Mouse (Mus musculus) kidney, adult 2 months (tissue): ENCODE data around the gene Fbxw8. TPM values are rescaled to one million over a fixed set of nuclear protein-coding genes. Genes with fewer than 3 reads are reported as not detected.

Experiments used
- DNase-seq: peaks from one replicate; pipeline ENCODE4 v3.0.0; 2021
- H3K27ac ChIP-seq: fragments of 200-500 bp; 2 replicates; pipeline ENCODE4 v1.5.1; 2012; ENCODE audit warnings: low read depth, low read length, control low read depth, inconsistent platforms; ENCODE audit not compliant: insufficient read depth
- H3K27me3 ChIP-seq: fragments of 200-500 bp; replicated peaks from 2 replicates; pipeline ENCODE4 v1.6.1; 2012; ENCODE audit warnings: mild to moderate bottlenecking, moderate library complexity, low read length, inconsistent platforms; ENCODE audit not compliant: control insufficient read depth, insufficient read depth
- H3K36me3 ChIP-seq: fragments of 200-500 bp; 2 replicates; pipeline ENCODE4 v1.6.1; 2012; ENCODE audit warnings: mild to moderate bottlenecking, moderate library complexity, low read length, inconsistent platforms; ENCODE audit not compliant: control insufficient read depth, insufficient read depth
- H3K4me1 ChIP-seq: fragments of 200-500 bp; 2 replicates; pipeline ENCODE4 v1.6.1; 2011; ENCODE audit warnings: low read length; ENCODE audit not compliant: control insufficient read depth, insufficient read depth
- H3K4me3 ChIP-seq: fragments of 200-500 bp; 2 replicates; pipeline ENCODE4 v1.5.1; 2011; ENCODE audit warnings: mild to moderate bottlenecking, low read depth, low read length, control low read depth; ENCODE audit not compliant: insufficient read depth
- CTCF ChIP-seq: fragments of 200-500 bp; conservative IDR thresholded peaks from 2 replicates; pipeline ENCODE4 v1.5.1; 2011; ENCODE audit warnings: low read depth, mild to moderate bottlenecking, control low read depth, low read length, moderate library complexity, mixed read lengths; ENCODE audit not compliant: insufficient read depth, insufficient read length
- POLR2A ChIP-seq: fragments of 200-500 bp; IDR thresholded peaks from one replicate; pipeline ENCODE4 v1.6.1; 2011; ENCODE audit warnings: low read depth, low read length, control low read depth
- WGBS: fragments of 180-500 bp; shearing (Covaris S2); methylation state at CpG from one replicate; pipeline ENCODE4 v1.1.7; 2018; 5-methylcytosine and 5-hydroxymethylcytosine counted together
- polyA plus RNA-seq: library from polyadenylated mRNA; depleted of rRNA; stranded (reverse); fragments of >200 nt; gene quantifications from 2 replicates; pipeline ENCODE4 v1.2.3, GENCODE M21; 2012

The Fbxw8 gene
- polyA plus RNA-seq, 1 experiment: 60.8 TPM

DNA sequence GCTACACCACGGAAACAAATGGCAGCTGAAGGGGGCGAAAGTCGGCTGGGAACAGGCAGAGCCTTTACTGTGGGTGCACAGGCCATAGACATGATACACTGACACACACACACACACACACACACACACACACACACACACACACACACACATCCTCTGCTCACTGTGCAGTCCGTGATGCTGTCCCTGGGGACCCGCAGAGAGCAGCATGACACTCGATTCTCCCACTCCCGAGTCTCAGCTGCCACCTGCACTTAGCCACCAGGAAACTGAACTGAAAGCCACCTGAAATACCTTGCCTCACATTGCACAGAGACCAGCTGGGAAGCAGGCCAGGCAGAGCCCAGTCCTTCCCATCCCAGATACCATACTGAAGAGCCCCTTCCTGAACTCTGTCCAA, 70.0 kb downstream of the Fbxw8 start:
- no peak for TF ChIP-seq POLR2A
- TF ChIP-seq CTCF: no peak
- Histone ChIP-seq H3K27me3 (no peaks in the 10 kb centered on the region), H3K27ac (no peak overlapping the region), H3K4me1 (no peaks in the 10 kb centered on the region), H3K4me3 (no peak overlapping the region), H3K36me3 (no peaks in the 10 kb centered on the region)
- DNase-seq: no peak
- 80% methylated on average over 7 of the region's 7 CpGs for WGBS

DNA sequence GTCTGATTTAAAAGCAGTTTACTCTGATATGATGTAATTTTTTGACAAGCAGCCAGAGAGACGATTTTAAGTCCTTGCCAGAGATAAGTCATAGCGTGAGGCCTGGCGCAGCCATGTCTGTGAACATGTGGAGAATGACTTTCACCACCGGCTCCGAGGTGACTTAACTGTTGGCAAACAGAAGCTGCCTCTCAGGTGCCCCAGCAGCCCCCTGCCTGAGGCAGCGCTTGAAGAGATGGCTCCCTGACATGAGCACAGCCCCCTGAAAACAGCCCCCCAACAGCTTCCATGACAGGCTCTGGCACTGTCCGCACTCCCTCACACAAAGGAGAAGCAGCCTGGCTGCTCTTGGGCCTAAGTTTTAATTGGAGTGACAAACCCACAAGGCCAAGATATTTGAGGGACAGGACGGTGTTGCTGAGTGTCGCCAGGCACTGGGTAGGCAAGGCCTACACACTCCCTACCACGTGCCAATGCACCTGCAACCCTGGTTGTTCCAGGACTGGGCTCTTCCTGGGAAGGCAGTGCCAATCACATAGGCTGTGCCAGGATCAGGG, 71.0 kb downstream of the Fbxw8 start:
- Histone ChIP-seq H3K27me3 (no peaks in the 10 kb centered on the region), H3K4me1 (no peaks in the 10 kb centered on the region), H3K4me3 (no peak overlapping the region), H3K36me3 (no peaks in the 10 kb centered on the region), H3K27ac (no peak overlapping the region)
- no peak for DNase-seq
- WGBS: 74% methylated on average over 10 of the region's 10 CpGs
- TF ChIP-seq CTCF (no peak), POLR2A (no peak)

DNA sequence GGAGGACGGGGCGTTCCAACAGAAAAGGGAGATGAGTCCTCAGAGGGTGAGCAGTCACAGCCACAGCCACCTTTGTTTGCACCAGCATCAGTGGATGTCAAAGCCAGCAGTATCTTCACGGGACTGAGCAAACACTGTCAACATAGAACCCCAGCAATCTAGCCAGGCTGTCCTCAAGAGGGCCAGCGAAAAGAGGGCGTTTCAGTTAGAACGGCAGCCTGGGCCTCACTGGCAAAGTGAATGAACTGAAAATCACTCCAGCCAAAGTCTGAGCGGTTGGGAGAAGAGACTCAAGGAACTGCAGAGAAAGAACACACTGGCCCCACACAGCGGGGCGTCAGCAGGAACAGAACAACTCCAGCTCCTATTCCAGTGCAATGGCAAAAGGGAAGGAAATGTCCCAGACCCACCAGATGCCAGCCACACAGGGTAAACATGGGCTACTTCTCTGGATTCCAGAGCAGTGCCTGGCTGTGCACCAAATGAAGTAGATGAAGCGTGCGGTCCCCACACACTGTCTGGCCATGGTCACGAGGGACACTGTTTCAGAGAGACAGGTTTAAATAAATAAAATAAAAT, 72.1 kb downstream of the Fbxw8 start:
- H3K4me1 ChIP-seq: no peaks in the 10 kb centered on the region
- no peak overlapping the region for H3K4me3 ChIP-seq
- TF ChIP-seq CTCF (no peak), POLR2A (no peak)
- H3K27ac ChIP-seq: no peak overlapping the region
- H3K36me3 ChIP-seq: no peaks in the 10 kb centered on the region
- DNase-seq: no peak
- 67% methylated on average over 12 of the region's 12 CpGs for WGBS
- H3K27me3 ChIP-seq: no peaks in the 10 kb centered on the region

DNA sequence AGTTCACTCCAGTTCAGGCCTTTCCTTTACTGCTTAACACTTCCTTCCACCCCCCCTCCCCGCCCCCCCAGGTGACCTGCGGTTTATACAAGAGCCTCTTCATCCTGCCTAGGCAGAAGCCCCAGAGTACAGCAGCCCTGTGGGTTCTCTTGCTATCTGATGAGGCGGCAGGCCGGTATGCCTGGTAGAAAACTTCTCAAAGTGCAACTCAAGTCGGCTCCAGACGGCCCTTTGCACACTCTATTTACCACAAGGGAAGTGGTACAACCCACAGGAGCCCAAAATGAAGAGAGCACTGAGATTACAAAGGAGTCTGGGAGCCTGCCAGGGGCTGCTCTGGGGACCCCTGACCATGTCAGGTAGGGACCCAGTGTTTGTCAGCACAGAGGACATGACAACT, 73.3 kb downstream of the Fbxw8 start:
- Histone ChIP-seq H3K27ac (no peak overlapping the region), H3K4me3 (no peak overlapping the region), H3K4me1 (no peaks in the 10 kb centered on the region), H3K36me3 (0 out of 2 replicates have a peak, but pooled peaks cover 2% of the 10 kb centered on the region), H3K27me3 (no peaks in the 10 kb centered on the region)
- 70% methylated on average over 6 of the region's 6 CpGs for WGBS
- TF ChIP-seq POLR2A (no peak), CTCF (no peak)
- DNase-seq: no peak

DNA sequence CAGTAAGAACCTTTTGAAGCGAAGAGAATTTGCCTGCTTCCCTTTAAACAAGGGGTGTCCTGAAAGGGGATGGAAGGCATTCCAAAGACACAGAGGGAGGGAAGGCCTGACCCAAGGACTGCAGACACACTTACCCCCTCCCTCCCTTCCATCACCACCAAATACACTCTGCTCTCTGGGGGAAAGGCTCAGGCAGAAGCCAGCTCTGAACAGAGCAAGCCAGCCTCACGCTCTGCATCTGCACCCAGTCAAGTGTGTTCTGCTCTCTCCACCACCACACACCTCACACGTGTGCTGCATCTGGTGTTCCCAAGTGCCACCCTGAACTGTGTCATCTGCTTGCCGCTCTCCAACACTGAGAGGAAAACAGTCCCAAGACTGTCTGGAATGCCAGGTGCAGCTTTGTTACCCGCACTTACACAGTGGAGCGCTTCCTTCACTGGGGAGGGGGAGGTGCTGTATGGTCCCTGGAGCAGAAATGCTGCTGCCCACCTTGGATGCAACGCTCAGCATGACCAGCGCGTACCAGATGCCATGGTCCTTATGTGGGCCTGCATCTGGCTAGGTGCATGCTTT, 73.8 kb downstream of the Fbxw8 start:
- TF ChIP-seq CTCF (no peak), POLR2A (no peak)
- no peak overlapping the region for H3K27ac ChIP-seq
- no peak overlapping the region for H3K4me3 ChIP-seq
- no peaks in the 10 kb centered on the region for H3K27me3 ChIP-seq
- no peak for DNase-seq
- no peaks in the 10 kb centered on the region for H3K4me1 ChIP-seq
- 85% methylated on average over 9 of the region's 9 CpGs for WGBS
- 0 out of 2 replicates have a peak, but pooled peaks cover 3% of the 10 kb centered on the region for H3K36me3 ChIP-seq

DNA sequence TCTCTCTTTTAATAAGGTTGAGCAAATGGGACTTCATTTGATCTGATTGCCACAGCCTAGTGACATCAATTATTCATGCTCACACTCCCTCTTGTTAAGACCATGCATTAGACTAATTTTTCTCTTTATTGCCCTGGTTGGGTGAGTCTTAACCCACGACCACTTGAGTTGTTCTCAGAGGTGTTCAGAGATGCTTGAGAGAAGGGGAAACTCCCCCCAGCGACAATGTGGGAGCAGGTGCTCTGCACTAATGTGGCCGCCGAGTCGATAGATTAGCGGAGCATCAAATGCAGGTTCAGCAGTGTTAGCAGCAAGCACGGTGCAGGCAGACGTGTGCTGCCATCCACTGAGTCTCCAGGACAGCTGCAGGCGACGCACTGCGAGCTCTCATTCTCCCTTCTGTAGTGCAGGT, 75.4 kb downstream of the Fbxw8 start:
- H3K27ac ChIP-seq: no peak overlapping the region
- H3K36me3 ChIP-seq: 0 out of 2 replicates have a peak, but pooled peaks cover 3% of the 10 kb centered on the region
- H3K4me1 ChIP-seq: no peaks in the 10 kb centered on the region
- no peak overlapping the region for H3K4me3 ChIP-seq
- 56% methylated on average over 11 of the region's 11 CpGs for WGBS
- no peak for DNase-seq
- no peaks in the 10 kb centered on the region for H3K27me3 ChIP-seq
- TF ChIP-seq POLR2A (no peak), CTCF (no peak)

DNA sequence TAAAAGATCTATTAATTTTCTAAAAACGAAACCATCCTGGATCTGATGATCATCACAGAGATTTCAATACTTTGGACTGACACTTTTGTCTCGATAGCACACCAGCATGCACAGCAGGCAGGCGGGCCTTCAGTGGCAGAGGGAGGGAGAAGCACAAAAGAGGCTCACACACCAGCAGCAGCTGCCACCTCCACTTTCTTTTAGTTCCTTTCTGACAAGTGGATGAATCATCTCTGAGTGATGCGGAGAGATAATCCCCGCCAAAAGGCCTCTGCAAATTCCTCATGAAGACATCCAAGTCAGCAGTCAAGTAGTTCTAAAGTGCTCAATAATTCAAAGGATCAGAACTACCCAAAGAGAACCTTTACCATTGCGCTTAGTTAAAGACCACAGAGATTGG, 75.9 kb downstream of the Fbxw8 start:
- no peak overlapping the region for H3K4me3 ChIP-seq
- H3K27ac ChIP-seq: no peak overlapping the region
- DNase-seq: no peak
- 0 out of 2 replicates have a peak, but pooled peaks cover 3% of the 10 kb centered on the region for H3K36me3 ChIP-seq
- no peaks in the 10 kb centered on the region for H3K4me1 ChIP-seq
- H3K27me3 ChIP-seq: no peaks in the 10 kb centered on the region
- WGBS: 90% methylated on average over 6 of the region's 6 CpGs
- TF ChIP-seq CTCF (no peak), POLR2A (no peak)
